Mouse (Mus musculus): ENCODE data around the gene Pi4ka.
A peak's percentile ranks its signal among the peaks of the same experiment; 100 is the strongest.

The Pi4ka gene

DNA sequence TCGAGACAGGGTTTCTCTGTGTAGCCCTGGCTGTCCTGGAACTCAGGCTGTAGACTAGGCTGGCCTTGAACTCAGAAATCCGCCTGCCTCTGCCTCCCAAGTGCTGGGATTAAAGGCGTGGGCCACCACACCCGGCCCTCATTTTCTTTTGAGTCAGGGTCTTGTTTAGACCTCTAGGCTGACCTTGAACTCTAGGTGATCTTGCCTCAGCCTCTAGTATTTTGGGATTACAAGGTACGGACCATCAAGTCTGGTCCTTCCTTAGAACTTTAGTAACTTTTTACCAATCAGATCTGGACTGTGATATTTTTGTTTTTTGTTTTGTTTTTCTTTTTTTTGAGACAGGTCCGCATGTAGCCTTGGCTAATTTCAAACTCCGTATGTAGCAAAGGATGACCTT, 130.4 kb downstream of the Pi4ka start, which contains the start of gene Tmem191c:
Gene Tmem191c (plus strand): TSS at position 357 of the 400 bp plus-strand sequence.
- no peak for DNase-seq (ENCODE audit: low spot score)

DNA sequence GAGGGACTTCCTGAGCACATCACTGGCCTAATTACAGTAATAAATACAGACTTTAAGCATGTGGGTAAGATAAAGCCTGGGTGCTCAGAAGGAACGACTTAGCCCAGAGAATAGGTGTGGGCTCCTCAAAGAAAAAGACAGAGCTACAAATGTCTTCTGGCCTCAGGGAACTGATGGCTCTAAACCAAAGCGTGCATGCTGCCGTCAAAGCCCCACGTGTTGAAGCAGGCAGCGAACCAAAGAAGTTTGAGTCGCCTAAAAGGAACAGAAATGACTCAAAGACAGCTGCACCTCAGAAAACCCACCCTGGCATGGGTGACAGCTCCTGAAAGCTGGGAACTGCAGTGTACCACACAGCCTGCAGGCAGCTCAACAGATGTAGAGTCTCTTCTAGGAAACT, 134.3 kb downstream of the Pi4ka start:
- no peak for DNase-seq (ENCODE audit: low spot score)

DNA sequence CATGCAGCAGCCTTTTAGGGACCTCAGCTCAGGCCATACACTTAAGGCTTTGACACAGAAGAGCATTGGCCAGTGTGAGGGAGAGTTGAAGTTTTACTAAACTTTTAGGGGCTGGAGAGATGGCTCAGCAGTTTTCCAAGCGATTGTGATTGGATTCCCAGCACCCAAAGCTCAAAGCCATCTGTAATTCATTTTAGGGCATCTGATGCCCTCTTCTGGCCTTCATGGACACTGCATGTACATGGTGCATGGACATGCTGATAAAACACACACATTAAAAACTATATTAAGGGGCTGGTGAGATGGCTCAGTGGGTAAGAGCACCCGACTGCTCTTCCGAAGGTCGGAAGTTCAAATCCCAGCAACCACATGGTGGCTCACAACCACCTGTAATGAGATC, 135.0 kb downstream of the Pi4ka start:
- peak; percentile 62 for DNase-seq (ENCODE audit: low spot score)

DNA sequence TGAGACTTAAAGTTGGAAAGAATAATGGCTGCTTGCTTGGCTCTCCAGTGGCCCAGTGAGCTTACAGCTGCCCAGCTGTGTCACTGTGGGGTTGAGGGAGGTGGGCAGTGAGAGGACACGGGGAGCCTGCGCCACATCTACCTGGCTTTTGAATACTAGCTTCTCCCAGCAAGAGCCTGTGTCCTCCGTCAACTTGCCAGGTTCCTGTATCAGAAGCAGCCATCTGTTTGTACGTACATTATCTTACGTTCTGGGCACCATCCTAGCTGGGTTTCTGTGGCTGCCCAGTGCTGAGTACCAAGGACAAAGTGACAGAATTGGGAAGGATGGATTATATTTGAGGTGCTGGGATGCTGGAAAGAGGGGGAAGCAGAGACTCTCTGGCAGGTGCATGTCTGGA, 136.2 kb downstream of the Pi4ka start:
- no peak for DNase-seq (ENCODE audit: low spot score)

DNA sequence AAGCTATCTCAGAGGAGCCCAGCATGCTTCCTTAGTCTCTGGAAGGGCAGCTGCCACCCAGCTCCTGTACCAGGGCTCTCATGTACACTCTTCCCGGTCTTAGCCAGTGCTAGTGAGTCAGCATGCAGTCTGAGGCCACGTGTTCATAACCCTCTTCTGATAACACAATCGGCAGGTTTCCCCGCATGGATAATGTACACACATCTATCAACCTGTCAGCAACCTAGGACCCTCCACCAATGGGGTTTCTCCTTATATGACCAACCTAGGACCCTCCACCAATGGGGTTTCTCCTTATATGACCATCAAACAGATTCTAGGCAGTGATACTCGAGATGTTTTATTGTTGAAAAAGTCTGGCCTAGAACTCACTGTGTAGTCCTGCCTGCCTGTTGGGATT, 138.2 kb downstream of the Pi4ka start:
- DNase-seq (ENCODE audit: low spot score): no peak

DNA sequence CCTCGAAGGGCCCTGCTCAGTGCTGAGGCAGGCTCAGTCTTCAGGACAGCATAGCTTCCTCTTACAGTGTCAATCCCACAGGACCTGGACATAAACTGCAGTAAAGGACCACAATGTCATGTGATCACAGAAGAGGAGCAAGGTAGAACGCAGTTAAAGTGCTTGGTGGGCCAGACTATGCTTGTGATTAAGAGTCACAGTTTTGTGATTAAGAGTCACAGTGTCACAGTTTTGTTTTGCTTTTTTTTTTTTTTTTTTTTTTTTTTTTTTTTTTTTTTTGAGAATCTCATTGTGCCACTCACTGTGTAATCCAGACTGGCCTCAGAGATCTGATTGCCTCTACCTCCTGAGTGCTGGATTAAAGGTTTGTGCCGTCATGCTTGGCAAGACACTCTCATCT, 140.0 kb downstream of the Pi4ka start:
- no peak for DNase-seq (ENCODE audit: low spot score)

DNA sequence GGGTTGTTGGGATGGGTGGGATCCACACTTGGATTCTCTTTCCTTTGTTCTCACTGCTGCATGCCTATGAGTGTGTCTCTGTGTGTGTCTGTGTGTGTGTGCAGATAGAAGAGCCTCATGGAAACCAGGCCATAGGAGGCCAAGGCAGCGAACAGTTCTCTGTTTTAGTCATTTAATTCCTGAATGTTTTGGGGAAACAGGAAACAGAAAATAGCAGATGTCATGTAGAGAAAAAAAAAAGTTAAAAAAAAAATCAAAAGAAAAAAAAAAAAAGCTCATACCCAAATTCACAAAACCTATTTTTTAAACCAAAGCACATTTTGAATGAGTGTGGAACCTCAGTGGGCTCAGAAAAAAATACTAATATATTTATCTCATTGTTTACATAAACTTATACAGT, 144.8 kb downstream of the Pi4ka start:
- DNase-seq (ENCODE audit: low spot score): no peak

DNA sequence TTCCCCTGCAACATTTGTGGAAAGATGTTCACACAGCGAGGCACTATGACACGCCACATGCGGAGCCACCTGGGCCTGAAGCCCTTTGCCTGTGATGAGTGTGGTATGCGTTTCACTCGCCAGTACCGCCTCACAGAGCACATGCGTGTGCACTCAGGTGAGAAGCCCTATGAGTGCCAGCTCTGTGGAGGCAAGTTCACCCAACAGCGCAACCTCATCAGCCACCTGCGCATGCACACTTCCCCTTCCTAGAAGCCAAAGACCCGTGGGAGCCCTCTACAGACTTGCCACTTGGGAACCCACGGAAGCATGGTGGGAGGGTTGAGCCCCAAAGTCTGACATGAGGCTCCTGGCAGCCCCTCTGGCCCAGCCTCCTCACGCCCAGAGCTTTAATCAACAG, 147.2 kb downstream of the Pi4ka start:
- no peak for DNase-seq (ENCODE audit: low spot score)

DNA sequence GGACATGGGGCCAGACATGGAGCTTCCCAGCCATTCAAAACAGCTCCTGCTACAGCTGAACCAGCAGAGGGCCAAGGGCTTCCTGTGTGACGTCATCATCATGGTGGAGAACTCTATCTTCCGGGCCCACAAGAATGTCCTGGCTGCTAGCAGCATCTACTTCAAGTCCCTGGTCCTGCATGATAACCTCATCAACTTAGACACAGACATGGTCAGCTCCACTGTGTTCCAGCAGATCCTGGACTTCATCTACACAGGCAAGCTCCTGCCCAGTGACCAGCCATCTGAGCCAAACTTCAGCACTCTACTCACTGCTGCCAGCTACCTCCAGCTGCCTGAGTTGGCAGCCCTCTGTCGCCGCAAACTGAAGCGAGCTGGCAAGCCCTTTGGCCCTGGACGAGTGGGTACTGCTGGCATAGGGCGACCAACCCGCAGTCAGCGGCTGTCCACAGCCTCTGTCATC, 148.7 kb downstream of the Pi4ka start:
- DNase-seq (ENCODE audit: low spot score): no peak

DNA sequence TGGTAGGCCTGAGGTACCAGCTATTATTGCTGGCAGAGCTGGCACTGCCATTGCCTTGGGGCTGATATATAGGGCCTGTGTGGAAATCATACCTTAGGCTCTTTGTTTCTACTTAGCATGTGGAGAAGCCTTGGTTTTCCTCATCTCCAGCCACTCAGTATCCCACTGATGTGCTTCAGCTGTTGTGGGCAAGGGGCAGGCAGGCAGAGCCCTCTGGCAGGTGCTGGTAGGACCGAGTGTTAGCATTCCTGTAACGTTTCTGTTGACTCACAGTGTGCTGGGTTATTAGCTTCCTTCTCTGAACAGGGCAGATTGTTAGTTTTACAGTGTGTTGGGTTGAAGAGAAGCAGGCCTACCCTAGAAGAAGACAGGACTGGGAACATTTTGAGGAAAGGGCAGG, 150.8 kb downstream of the Pi4ka start:
- DNase-seq (ENCODE audit: low spot score): no peak

DNA sequence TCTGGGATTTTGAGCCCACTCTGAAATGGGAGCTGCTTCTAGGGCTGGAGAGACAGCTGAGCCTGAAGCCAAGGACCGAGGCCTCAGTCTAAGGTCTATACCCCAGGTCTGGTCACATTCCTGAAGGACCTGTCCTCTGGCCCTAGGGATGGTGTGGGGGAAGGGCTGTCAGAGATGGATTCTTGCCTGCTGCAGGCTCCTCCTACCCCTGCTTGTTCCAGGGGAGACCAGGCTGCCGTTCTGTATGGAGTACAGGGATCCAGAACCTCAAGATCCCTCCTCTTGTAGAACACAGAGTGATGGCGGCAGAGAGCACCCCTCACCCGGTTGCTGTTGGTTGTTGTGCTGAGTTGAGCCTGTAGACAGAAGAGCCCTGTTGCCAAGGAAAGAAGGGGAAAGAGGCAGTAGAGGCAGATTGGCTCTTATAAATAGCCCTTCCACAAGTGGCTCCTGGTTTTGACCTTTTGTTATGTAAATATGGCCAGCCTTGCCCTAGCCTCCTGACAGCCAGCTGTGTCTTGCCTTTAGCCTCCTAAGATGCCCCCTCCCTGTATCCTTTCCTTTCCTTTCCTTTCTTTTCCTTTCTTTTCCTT, 152.0 kb downstream of the Pi4ka start:
- DNase-seq (ENCODE audit: low spot score): no peak

DNA sequence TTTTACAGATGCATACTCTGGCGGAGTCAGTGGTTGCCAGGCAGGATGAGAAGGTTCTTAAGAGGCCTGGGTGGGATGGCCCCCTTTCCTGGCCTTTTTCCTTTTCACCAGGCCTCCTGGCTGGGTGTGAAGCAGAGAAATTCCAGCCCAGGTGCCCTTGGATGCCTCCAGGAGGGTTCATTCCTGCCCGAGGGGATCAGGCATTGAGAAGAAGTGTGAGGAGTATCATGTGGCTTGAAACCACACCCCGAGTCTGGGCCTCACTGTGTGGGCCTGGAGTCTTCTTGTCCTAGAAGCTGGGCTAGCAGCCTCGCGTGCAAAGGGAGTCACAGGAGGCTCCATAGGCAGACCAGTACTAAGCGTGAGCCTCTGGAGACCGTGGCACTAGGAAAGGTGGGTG, 153.3 kb downstream of the Pi4ka start:
- no peak for DNase-seq (ENCODE audit: low spot score)

DNA sequence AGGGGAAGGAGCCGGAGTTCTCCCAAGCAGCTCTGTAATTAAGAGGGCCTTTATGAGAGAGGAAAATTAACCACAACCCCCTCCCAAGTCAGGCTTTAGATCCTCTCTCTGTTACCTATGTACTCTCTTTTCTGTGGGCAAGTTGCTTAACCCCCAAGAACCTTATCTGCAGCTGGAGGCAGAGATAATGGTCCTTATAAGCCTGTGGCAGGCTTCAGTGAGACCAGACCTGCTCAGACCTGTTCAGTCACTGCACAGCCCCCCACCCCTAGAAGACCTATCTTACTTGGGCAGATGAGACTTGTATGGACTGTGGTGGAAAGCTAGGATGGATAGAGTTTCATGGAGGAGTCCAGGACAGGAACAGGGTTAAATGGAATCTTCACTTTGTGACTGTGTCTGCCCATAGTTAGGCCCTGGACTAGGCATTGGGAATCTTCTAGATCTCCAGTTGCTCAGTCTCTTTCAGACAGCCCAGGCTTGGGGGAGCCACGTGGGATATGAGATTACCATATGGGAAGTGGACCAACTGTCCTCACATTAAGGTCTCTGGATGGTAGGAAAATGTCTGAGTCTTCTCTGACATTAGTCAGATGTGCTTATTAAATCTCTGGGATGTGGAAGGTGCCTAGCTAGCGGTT, 153.9 kb downstream of the Pi4ka start:
- DNase-seq (ENCODE audit: low spot score): no peak

DNA sequence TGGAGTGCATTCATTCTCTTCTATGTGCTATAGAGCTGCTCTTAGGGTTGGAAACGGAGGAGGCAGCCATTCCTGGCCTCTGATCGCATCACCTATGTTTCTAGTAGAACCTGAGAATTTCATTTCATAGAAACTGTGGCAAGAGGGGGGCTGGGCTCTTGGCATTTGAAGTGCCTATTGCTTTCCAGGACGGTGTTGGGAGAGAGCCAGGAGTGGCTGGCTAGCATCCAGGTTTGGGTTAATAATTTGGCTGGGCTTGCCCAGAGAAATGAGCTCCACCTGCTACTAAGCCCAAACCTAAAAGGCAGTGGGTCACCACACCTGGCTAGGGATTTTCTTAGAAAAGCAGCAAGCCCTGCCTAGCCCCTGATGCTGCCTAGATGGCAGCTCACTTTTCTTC, 154.6 kb downstream of the Pi4ka start:
- peak; percentile 77 for DNase-seq (ENCODE audit: low spot score)

DNA sequence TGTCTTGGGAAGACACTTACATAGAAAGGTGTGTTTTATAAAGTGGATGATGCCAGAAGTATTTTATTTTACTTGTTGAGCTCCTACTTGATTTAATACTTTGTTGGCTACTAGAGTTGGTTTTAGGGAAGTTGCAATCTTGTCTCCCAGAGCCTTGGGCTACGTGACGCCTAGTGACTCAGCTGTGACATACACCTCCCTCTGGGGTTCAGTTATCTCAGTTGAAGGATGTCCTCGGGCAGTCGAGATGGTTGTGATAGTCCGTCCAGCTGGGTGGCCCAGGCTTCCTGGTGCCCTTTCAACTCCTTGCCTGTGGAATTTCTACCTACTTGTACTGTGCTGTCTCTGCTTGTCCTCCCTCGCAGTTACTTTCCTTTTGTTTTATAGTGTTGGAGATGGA, 157.0 kb downstream of the Pi4ka start:
- no peak for DNase-seq (ENCODE audit: low spot score)

DNA sequence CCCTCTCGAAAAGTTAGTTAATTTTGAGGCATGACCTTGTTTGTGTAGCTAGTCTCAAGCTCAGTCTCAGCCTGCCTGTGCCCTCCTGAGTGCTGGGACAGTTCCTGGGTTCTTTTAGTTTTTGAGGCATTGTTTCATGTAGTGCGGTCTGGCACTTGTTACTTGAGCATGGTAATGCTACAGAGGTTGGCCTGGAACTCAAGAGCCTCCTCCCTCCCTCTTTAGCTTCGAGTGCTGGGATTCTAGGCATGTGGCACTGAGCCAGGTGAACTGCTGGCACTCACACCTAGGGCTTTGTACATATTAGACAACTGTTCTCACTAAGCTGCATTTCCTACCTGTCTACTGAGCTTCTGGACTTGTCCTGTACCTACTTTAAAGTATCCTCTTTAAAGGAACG, 158.4 kb downstream of the Pi4ka start:
- DNase-seq (ENCODE audit: low spot score): peak; percentile 83

DNA sequence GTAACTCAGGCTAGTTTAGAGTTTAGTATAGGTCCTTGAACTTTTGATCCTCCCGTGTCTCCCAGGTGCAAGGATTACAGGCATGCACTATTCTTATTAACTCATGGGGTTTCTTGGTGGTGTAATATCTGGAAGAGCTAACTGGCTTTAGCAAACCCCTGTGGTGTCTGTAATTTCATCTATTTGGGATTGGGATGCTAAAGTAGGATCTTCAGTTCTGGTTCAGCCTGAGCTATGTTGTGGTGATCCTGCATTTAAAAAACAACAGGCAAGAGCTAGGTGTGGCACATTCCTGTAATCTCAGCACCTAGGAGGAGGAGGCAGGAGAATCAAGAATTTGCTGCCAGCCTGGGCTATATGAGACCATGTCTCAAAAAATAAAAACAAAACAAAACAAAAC, 161.1 kb downstream of the Pi4ka start:
- DNase-seq (ENCODE audit: low spot score): no peak

DNA sequence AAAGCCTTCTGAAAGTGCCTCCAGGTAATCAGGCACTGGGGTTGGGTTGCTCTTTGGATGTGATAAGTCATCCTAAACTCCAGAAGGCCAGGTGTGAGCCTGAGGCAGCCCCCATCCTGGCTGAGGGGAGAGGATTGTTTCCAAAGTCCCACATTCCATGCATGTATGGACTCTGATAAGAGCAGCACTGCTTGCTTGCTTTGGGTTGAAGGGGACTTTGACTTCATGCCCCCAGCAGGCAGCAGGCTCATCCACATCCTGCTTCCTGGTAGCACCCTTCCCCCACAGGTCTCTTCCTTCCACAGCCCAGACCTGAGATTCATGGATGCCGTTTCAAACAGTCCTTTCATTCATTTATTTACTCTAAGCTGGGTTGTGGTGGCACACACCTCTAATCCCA, 162.4 kb downstream of the Pi4ka start:
- no peak for DNase-seq (ENCODE audit: low spot score)

DNA sequence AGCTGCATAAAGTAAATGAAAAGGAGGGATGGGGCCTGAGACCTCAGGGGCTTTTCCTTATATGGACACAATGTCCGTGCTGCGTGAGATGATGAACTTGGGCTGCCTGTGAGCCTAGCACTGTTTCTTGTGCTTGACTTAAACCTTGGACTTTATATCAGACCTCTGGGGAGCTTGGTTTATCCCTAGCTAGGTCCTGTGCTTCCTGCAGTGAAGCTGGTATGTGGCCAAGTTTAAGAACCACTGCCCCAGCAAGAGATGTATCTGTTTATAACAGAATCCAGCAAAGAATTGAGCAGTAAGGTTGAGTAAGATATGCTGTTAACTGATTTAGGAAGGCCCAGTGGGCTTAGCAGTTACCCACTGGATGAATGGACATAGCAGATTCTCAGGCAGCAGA, 166.7 kb downstream of the Pi4ka start:
- DNase-seq (ENCODE audit: low spot score): no peak

DNA sequence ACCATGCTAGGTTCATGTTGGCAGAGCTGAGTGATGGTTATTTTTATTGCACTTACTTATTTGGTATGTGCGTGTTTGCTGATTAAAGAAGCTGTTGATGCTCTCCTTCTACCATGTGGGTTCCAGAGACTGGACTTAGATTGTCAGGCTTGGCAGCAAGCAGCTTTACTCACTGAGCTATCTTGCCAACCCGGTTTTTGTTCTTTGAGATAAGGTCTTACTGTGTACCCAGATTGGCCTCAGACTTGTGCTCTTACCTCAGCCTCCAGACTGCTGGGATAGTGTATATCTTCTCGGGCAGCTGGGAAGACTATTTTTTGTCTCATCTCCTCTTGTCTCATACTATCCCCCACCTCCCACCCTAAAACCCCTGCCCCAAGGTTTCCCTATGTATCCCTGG, 168.5 kb downstream of the Pi4ka start:
- no peak for DNase-seq (ENCODE audit: low spot score)

DNA sequence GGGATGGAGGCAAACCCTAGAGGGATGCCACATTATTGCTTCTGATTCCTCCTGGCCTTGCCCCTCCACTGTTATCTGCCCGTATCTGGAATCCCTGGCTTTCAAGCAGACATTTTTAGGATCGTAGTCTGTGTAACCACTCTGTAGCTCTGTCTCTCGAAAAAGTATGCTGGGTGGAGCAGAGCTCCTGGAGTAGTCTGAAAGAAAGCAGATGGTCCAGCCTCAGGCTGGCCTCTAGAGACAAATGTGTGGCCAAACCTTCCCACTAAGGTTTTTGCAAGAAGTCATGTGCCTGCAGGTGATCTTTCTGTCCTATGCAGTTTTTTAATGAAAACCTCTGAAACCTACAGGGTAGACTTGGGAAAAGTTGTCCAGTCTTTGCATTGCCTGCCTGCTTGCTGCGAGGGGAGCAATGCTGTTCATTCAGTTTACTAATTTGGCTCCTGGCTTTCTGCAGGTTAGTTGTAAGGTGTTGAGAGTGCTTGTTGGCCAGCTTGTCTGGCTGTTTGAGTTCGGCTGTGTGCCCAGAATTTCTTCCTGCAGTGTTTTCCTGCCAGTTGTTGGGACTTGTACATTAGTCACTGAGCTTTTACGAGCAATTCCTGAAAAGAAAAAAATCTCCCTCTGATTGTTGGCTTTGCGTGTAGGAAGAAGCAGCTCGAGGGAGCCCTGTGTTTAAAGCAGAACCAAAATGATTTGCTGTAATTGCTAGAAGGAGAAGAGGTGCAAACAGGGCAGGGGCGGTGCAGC, 171.0 kb downstream of the Pi4ka start:
- DNase-seq (ENCODE audit: low spot score): peak; percentile 43

DNA sequence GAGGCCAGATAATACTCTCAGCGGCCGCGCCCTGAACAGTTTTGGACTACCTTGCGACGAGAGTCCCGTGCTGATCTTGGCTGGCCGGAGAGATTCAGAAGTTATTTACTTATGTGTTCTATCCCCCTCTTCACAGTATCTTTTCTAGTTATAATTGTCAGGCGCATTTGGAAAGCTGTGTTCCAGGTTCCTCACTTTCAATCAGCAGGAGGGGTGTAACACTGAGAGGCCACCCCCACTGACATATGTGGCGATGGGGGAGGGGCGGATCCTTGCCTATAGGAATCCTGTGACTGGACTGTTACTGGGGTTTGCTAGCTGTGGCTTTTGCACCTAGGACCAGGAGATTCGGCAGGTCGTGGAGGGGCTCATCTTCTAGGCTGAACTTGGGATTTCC, 171.6 kb downstream of the Pi4ka start:
- DNase-seq (ENCODE audit: low spot score): no peak

DNA sequence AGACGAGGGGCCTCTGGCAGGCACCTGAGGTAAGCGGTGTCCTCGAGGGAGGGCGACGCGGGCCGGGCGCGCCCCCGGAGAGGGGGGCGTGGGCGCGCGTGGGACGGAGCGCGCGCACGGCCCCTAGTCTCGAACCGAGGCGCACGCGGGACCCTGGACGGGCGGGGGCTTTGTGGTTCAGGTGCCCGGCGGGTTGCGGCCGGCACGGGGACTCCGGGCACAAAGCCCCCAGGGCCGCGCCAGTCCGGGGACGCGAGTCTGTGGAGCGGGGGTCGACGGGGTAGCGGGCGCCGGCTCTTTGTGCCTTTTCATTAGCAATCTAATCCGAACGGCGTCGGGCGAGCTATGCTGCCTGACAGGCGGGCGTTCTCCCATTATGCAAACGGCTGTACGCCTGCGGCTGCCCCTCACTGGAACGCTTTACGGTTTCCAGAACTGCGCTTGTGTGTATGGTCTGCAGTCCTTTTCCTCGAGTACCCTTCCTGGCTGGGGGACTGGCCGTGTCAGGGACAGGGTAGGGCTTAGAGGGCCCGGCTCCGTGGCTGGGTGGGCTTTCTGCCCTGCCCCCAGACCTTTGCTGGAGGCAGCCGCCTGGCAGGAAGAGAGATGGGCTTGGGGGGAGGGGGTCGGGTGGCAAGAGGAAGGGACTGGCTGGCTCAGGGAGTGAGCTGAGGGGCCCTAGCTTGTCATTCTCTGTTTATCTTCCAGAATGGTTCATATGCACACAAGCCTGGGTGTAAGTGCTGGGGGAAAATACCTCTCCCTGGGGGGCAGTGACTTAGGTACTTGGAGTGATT, 172.2 kb downstream of the Pi4ka start:
- peak; percentile 5 for DNase-seq (ENCODE audit: low spot score)

Data from lung, postnatal 25 days (tissue).